Mouse (Mus musculus) liver (tissue): ENCODE measurements around the gene Tnfsf13b.

Experiments
- DNase-seq: peaks from one replicate; pipeline ENCODE4 v3.0.0-alpha.2; 2020; ENCODE audit warnings: mixed read lengths

The Tnfsf13b gene

DNA sequence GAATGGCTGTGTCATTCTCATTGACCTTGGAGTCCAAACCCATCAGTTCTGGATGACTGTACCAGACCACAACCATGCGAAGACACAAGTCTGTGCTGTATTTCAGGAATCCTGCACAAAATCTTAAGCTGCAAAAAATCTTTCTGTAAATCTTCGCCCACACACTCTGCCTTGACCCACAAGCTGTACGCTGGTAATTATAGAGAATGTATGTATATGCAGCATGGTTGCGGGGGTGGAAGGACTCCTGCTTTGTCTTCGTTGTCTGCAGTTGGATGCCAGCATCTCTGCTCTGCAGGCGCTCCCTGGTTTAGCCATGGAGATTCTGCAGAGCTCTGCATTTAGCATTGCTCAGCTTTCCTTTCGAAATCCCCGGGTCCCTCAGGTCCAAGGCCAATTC, 42.9 kb downstream of the Tnfsf13b start:
- no peak for DNase-seq

DNA sequence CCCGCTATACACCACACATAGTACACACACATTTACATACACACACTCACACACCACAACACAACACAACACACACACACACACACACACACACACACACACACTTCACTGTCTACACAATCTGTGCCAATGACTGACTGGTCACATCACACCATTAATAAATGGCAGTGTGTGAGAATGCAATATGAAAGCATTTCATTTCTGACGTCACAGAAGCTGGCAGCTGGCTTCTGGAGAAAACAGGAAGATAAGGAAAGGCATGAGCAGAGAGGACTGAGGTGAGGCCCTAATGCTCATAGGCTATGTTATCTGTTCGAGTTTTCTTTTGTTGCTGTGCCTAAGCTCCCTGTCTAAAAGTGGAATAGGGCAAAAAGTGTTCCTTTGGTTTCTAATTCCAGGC, 45.3 kb downstream of the Tnfsf13b start:
- DNase-seq: no peak

GRCm38 (mm10) chr8:10053571-10053990, 47.3 kb downstream of the Tnfsf13b start:
- DNase-seq: no peak

DNA sequence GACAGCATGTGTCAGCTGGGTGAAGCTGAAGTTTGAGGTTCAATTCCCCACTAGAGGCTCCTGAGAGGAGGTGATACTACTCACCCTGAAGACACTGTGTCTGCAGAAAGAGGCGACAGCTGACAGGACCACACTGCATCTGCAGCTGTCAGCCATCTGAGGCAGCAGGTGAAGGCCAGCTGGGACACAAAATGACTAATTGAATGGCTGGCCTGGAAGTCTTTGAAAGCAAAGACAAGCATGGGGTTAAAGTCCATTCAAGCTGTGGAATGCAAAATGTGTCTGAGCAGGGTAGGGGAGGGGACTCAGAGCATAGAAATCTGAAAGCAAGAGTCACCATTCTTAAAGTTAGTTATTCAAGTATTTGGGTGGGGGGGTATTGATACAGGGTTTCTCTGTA, 54.7 kb downstream of the Tnfsf13b start:
- DNase-seq: no peak

GRCm38 (mm10) chr8:10066906-10067305, 60.6 kb downstream of the Tnfsf13b start:
- DNase-seq: no peak

GRCm38 (mm10) chr8:10067775-10068174, 61.5 kb downstream of the Tnfsf13b start:
- DNase-seq: no peak

- DNase-seq: no peak
Observed at GRCm38 (mm10) chr8:10072347-10072746, 66.1 kb downstream of the Tnfsf13b start.
